Comparison of ENCODE assay signal across 8 mouse cellular contexts in the genomic region with DNA sequence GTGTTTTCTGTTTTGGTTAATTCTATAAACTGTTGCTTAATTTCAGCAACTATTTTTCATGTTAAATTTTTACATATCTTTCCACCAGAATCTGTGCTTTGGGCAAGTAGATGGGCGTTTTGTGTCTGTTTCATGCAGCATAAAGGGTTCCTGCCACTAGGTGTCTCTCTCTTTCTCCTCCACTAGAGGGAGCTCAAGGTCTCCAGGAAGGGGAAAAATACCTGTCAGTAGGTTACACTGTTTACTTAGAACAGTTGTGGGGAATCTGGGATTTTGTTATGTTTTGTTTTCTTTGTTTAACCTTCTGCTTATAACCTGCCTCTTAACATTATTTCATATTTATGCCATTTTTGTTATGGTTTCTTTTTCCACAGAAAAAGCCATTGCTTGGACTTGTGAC. TPM values are rescaled to one million over a fixed set of nuclear protein-coding genes. Genes with fewer than 3 reads are reported as not detected.
DNase-seq lines count a peak whose midpoint lies in the region; TF ChIP-seq lines count a peak whose summit lies in the region.
"Had no signal": no experiment of that assay in that cellular context is flagged by ENCODE, and none has a peak within 500 bp of the region (broad histone marks: within the 10 kb centered on the region; RNA-seq: fewer than 3 reads in every experiment).

No protein-coding gene starts in this region.

- no peak overlapping the region for H3K9ac ChIP-seq in ES-E14 (ENCODE audit: insufficient read depth, low read depth, low read length, poor library complexity, severe bottlenecking)
- H3K9ac ChIP-seq: lung, embryonic 15.5 days had no signal

- intact Hi-C loops in heart, postnatal 36 days (cut with DNase I): loop anchor here (2.0 kb wide), 1 partner anchor 202 kb away; no protein-coding TSS in a partner anchor

- H3K4me1 ChIP-seq in ES-E14 (ENCODE audit: control insufficient read depth in 2 of 2, insufficient read depth in 2 of 2, low read length in 2 of 2, poor library complexity in 1 of 2): no peaks in the 10 kb centered on the region; a peak in 1 of 4 replicates
- H3K4me1 ChIP-seq: lung, embryonic 15.5 days had no signal

- TF ChIP-seq CTCF in layer of hippocampus, adult 2 months (conservative IDR thresholded peaks at IDR 0.05): peak; percentile 96

- no peak overlapping the region for H3K4me3 ChIP-seq in layer of hippocampus, adult 2 months
- H3K4me3 ChIP-seq in ES-E14 (ENCODE audit: insufficient read depth in 1 of 2, low read depth in 1 of 2, low read length in 2 of 2, poor library complexity in 1 of 2, severe bottlenecking in 1 of 2): no peak overlapping the region
- H3K4me3 ChIP-seq: lung, embryonic 15.5 days had no signal

- no peak overlapping the region for H3K27ac ChIP-seq in layer of hippocampus, adult 2 months
- no peak overlapping the region for H3K27ac ChIP-seq in ES-E14 (ENCODE audit: insufficient read depth, low read depth, low read length, poor library complexity, severe bottlenecking)
- H3K27ac ChIP-seq: lung, embryonic 15.5 days had no signal

- peaks cover 33% of the 10 kb centered on the region for H3K36me3 ChIP-seq in ES-E14 (ENCODE audit: control insufficient read depth, insufficient read depth, low read length, poor library complexity, severe bottlenecking)

- no peaks in the 10 kb centered on the region for H3K9me3 ChIP-seq in ES-E14 (ENCODE audit: control insufficient read depth, insufficient read depth, low read depth, low read length)
- H3K9me3 ChIP-seq: lung, embryonic 15.5 days had no signal

- in situ Hi-C loops in ES-E14 (cut with MboI; ENCODE audit: low sequenced_read_pairs in 2 of 2, unreplicated experiment in 2 of 2): loop anchor here in 1 of 2 experiments (25.0 kb wide), 1 partner anchor 1020 kb away; no protein-coding TSS in a partner anchor

- peak; percentile 16 to 39 for DNase-seq in layer of hippocampus, adult 2 months (ENCODE audit: low spot score in 2 of 2)
- DNase-seq in layer of hippocampus, adult 11-12 months (ENCODE audit: low spot score): no peak
- DNase-seq in ES-E14 (ENCODE audit: low read depth, low spot score): peak; percentile 36
- peak; percentile 45 for DNase-seq in c-Kit-negative CD71-positive TER-119-positive erythroid progenitor cells, embryonic 14.5 days (ENCODE audit: low read depth, low spot score)
- DNase-seq in heart, postnatal 36 days: peak; percentile 16 to 22
- DNase-seq in lung, postnatal 25 days (ENCODE audit: low spot score): peak; percentile 43
- peak; percentile 8 for DNase-seq in thymus, postnatal 4 days

TF ChIP-seq in ES-E14, 5 proteins besides CTCF, POLR2A, EP300 and RAD21:
- no peak for TF ChIP-seq ZNF384 (IDR thresholded peaks at IDR 0.05; ENCODE audit: low read depth, low read length)
- TF ChIP-seq ZC3H11A (IDR thresholded peaks at IDR 0.05; ENCODE audit: borderline replicate concordance, low read depth, low read length): peak; percentile 34; the same call in 1 of the 2 replicates
- TF ChIP-seq CHD2 (IDR thresholded peaks at IDR 0.05; ENCODE audit: low read depth, low read length): no peak
- no peak for TF ChIP-seq MAFK (IDR thresholded peaks at IDR 0.05; ENCODE audit: insufficient read depth, low read depth, low read length)
- no peak for TF ChIP-seq HCFC1 (IDR thresholded peaks at IDR 0.05; ENCODE audit: borderline replicate concordance, insufficient read depth, low read length)

RNA-seq across cellular contexts. Expression of gene Wdr75, which starts 21.9 kb away (rescaled TPM):
- 10 to 100 TPM; 41.1 to 44.8 TPM for total RNA-seq in layer of hippocampus, adult 2 months (2021)
- 114 and 128 TPM in 2 replicates for total RNA-seq in ES-E14 (2012; rRNA removed)
- total RNA-seq in heart, postnatal 36 days (2021): 10 to 100 TPM; 16.7 to 22.5 TPM
